Mouse (Mus musculus) gastrocnemius, adult 8-10 months (tissue): ENCODE data around the gene Nhlrc3. TPM values are rescaled to one million over a fixed set of nuclear protein-coding genes. Genes with fewer than 3 reads are reported as not detected.
A peak's percentile ranks its signal among the peaks of the same experiment; 100 is the strongest.

Source experiments
- DNase-seq, 2 experiments: peaks; one replicate each; pipeline ENCODE4 v3.0.0; 2022; ENCODE audit warnings: low spot score in 2 of 2
- total RNA-seq, 4 experiments: library from RNA; stranded (reverse); gene quantifications; 2 replicates each; pipeline ENCODE4 v1.2.4; 2022

Nhlrc3 gene
- 1 to 10 TPM; 1.5 to 2.9 (median 2.4) TPM for total RNA-seq

- DNase-seq = peak; percentile 92 to 96
These were observed at the start of gene Nhlrc3, which contains the start of gene Proser1 for GRCm38 (mm10) chr3:53463046-53463764. Gene Nhlrc3, minus strand, starts transcription at chr3:53463332. Gene Proser1, plus strand, starts transcription at chr3:53463666.

- no peak for DNase-seq
These were observed 39.3 kb upstream of the Nhlrc3 start for GRCm38 (mm10) chr3:53502428-53502827.

- no peak for DNase-seq
These were observed 35.3 kb upstream of the Nhlrc3 start for GRCm38 (mm10) chr3:53498351-53498905.

GRCm38 (mm10) chr3:53488353-53488752, 25.2 kb upstream of the Nhlrc3 start, which contains the start of gene Stoml3:
Gene Stoml3, plus strand, starts transcription at chr3:53488653.
- DNase-seq = no peak

GRCm38 (mm10) chr3:53486996-53487576, 24.0 kb upstream of the Nhlrc3 start:
- DNase-seq = no peak

GRCm38 (mm10) chr3:53486561-53486960, 23.4 kb upstream of the Nhlrc3 start:
- DNase-seq = no peak

- DNase-seq = no peak
These were observed 20.4 kb upstream of the Nhlrc3 start for GRCm38 (mm10) chr3:53483414-53484059.

GRCm38 (mm10) chr3:53478419-53479046, 15.4 kb upstream of the Nhlrc3 start:
- DNase-seq = no peak

- peak; percentile 24 to 54 for DNase-seq
These were observed 14.3 kb upstream of the Nhlrc3 start for GRCm38 (mm10) chr3:53477468-53477867.

- DNase-seq = peak in 1 of 2 experiments; percentile 13
These were observed 12.8 kb upstream of the Nhlrc3 start for GRCm38 (mm10) chr3:53475889-53476288.

- DNase-seq = no peak
These were observed 11.0 kb upstream of the Nhlrc3 start for GRCm38 (mm10) chr3:53474179-53474578.

- DNase-seq = no peak
These were observed 8.9 kb upstream of the Nhlrc3 start for GRCm38 (mm10) chr3:53472061-53472460.

GRCm38 (mm10) chr3:53469650-53470049, 6.5 kb upstream of the Nhlrc3 start:
- DNase-seq = no peak

GRCm38 (mm10) chr3:53467356-53467755, 4.2 kb upstream of the Nhlrc3 start:
- DNase-seq = no peak

GRCm38 (mm10) chr3:53466481-53466880, 3.3 kb upstream of the Nhlrc3 start:
- no peak for DNase-seq

GRCm38 (mm10) chr3:53465330-53465729, 2.2 kb upstream of the Nhlrc3 start:
- DNase-seq = no peak

GRCm38 (mm10) chr3:53464146-53464698, 1.1 kb upstream of the Nhlrc3 start:
- no peak for DNase-seq

- DNase-seq = no peak
These were observed 608 bp upstream of the Nhlrc3 start for GRCm38 (mm10) chr3:53463765-53464114.

- no peak for DNase-seq
These were observed 459 bp downstream of the Nhlrc3 start for GRCm38 (mm10) chr3:53462701-53463045.

GRCm38 (mm10) chr3:53460106-53460505, 3.0 kb downstream of the Nhlrc3 start:
- no peak for DNase-seq

GRCm38 (mm10) chr3:53457750-53458149, 5.4 kb downstream of the Nhlrc3 start:
- no peak for DNase-seq
